Mouse (Mus musculus): ENCODE data around the gene Tmem238.

DNA sequence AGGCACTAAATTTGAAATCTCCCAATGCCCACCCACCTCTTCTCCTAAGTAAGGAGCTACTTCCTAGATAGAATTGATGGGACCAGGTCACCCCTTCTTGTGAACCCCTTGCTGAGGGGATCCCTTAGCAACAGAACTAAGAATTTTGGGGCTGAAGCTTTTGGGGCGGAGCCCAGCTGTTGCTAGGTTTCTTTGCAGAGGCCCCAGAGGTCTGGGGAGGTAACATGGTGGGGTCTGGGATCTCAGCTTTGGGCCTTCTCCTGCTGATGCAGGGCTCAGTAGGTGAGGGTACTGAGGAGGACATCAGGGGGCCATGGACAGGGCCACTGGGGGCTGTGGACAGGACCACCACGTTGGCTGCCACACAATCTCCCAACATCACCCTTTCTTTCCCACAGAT, 6.7 kb downstream of the Tmem238 start, which contains the start of the genes Il11 and Tmem190:
- TF ChIP-seq POLR2A (IDR thresholded peaks at IDR 0.05; ENCODE audit: borderline replicate concordance, control insufficient read depth, low read depth, low read length) (no peak), CTCF (IDR thresholded peaks at IDR 0.05; ENCODE audit: control insufficient read depth, insufficient read depth, low read length) (no peak)
